Mouse (Mus musculus) bone marrow, adult 2 months (tissue): Measurements from ENCODE around the gene Hoxa13.

Source experiments
- CTCF ChIP-seq: fragments of 200-500 bp; IDR thresholded peaks from 2 replicates; pipeline ENCODE4 v1.5.1; 2011; ENCODE audit warnings: low read length, control low read depth; ENCODE audit not compliant: control insufficient read depth, insufficient read depth
- POLR2A ChIP-seq: fragments of 200-500 bp; IDR thresholded peaks from 2 replicates; pipeline ENCODE4 v1.6.1; 2011; ENCODE audit warnings: low read depth, mild to moderate bottlenecking, control low read depth, low read length, borderline replicate concordance; ENCODE audit not compliant: control insufficient read depth

- TF ChIP-seq CTCF (no peak), POLR2A (no peak)
These were observed 19.6 kb downstream of the Hoxa13 start for GRCm38 (mm10) chr6:52241001-52241621.
